Mouse (Mus musculus): ENCODE measurements around the gene Sncg.

- TF ChIP-seq CTCF (conservative IDR thresholded peaks at IDR 0.05 in 1 of 2, IDR thresholded peaks at IDR 0.05 in 1 of 2; ENCODE audit: low read depth in 2 of 2, low read length in 2 of 2), result no peak
- no peak for TF ChIP-seq POLR2A (IDR thresholded peaks at IDR 0.05; ENCODE audit: low read depth, low read length)
- TF ChIP-seq ZC3H11A (IDR thresholded peaks at IDR 0.05; ENCODE audit: low read depth, low read length), result no peak
- no peak for TF ChIP-seq NELFE (IDR thresholded peaks at IDR 0.05; ENCODE audit: low read depth, low read length)
- no peak for TF ChIP-seq HCFC1 (IDR thresholded peaks at IDR 0.05; ENCODE audit: low read depth, low read length)
- no peak for TF ChIP-seq ETS1 (conservative IDR thresholded peaks at IDR 0.05; ENCODE audit: low read depth, low read length)
- TF ChIP-seq SIN3A (IDR thresholded peaks at IDR 0.05; ENCODE audit: low read length), result no peak
- TF ChIP-seq JUND (conservative IDR thresholded peaks at IDR 0.05; ENCODE audit: low read depth, low read length), result no peak
- TF ChIP-seq BHLHE40 (IDR thresholded peaks at IDR 0.05; ENCODE audit: low read depth, low read length), result no peak
- TF ChIP-seq MXI1 (IDR thresholded peaks at IDR 0.05; ENCODE audit: low read depth, low read length), result no peak
- TF ChIP-seq ZMIZ1 (IDR thresholded peaks at IDR 0.05; ENCODE audit: low read depth, low read length), result no peak
- TF ChIP-seq ELF1 (IDR thresholded peaks at IDR 0.05; ENCODE audit: low read depth, low read length), result no peak
Measured at GRCm38 (mm10) chr14:34357671-34358455, 16.7 kb downstream of the Sncg start.
